Mouse (Mus musculus) spleen, adult 2 months (tissue): ENCODE results near the gene Tfg.

ENCODE experiments used
- CTCF ChIP-seq: fragments of 200-500 bp; IDR thresholded peaks from 2 replicates; pipeline ENCODE4 v1.5.1; 2011; ENCODE audit warnings: mild to moderate bottlenecking, inconsistent platforms; ENCODE audit not compliant: insufficient read depth, insufficient read length, insufficient replicate concordance; ENCODE audit errors: extremely low read depth
- POLR2A ChIP-seq: fragments of 200-500 bp; IDR thresholded peaks from 2 replicates; pipeline ENCODE4 v1.6.1; 2011; ENCODE audit warnings: low read depth, low read length, inconsistent platforms

DNA sequence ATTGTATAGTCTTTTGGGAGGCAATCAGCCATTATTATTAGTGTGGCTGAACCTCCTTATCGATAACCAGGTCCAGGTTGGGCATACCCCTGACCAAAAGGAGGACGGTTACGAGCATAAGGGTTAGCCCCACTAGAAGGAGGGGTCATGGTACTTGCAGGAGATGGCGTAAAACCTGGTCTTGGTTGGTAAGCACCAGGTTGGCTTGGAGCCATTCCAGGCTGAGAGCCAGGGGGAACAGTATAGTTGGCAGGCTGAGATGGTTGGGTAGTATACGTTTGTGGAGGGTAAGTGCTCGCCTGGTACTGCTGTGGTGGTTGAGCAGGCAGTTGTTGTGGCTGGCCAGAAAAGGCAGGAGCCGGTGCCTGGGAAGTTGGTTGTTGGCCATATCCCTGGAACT, 26.5 kb downstream of the Tfg start:
- TF ChIP-seq POLR2A (no peak), CTCF (no peak)
